Mouse (Mus musculus): ENCODE measurements around the gene Eps8l1.
A peak's percentile ranks its signal among the peaks of the same experiment; 100 is the strongest.
"Not testable (repeated sequence)": the region's sequence is repeated elsewhere in the genome, so short reads cannot be mapped to it uniquely, and the experiment has no call there.

Gene Eps8l1

GRCm38 (mm10) chr7:4460576-4461434 lies at the start of gene Eps8l1:
TSS of gene Eps8l1 (plus strand) at chr7:4460674.
- DNase-seq (ENCODE audit: low spot score in 2 of 2): no peak

GRCm38 (mm10) chr7:4412406-4412805 lies 48.1 kb upstream of the Eps8l1 start:
- DNase-seq (ENCODE audit: low spot score in 2 of 2): not testable (repeated sequence)

- DNase-seq (ENCODE audit: low spot score in 2 of 2): no peak
Measured at GRCm38 (mm10) chr7:4419681-4420080, 40.8 kb upstream of the Eps8l1 start.

GRCm38 (mm10) chr7:4420230-4420629 lies 40.2 kb upstream of the Eps8l1 start:
- DNase-seq (ENCODE audit: low spot score in 2 of 2): no peak

GRCm38 (mm10) chr7:4427161-4427912 lies 33.1 kb upstream of the Eps8l1 start:
- DNase-seq (ENCODE audit: low spot score in 2 of 2): peak; percentile 88

GRCm38 (mm10) chr7:4430246-4430844 lies 30.1 kb upstream of the Eps8l1 start:
- DNase-seq (ENCODE audit: low spot score in 2 of 2): no peak

GRCm38 (mm10) chr7:4431548-4431947 lies 28.9 kb upstream of the Eps8l1 start:
- peak; percentile 56 to 78 for DNase-seq (ENCODE audit: low spot score in 2 of 2)

- DNase-seq (ENCODE audit: low spot score in 2 of 2): no peak
Measured at GRCm38 (mm10) chr7:4432026-4432425, 28.4 kb upstream of the Eps8l1 start.

- DNase-seq (ENCODE audit: low spot score in 2 of 2): no peak
Measured at GRCm38 (mm10) chr7:4437721-4438120, 22.8 kb upstream of the Eps8l1 start.

GRCm38 (mm10) chr7:4440549-4440948 lies 19.9 kb upstream of the Eps8l1 start:
- no peak for DNase-seq (ENCODE audit: low spot score in 2 of 2)

GRCm38 (mm10) chr7:4445216-4445791 lies 15.2 kb upstream of the Eps8l1 start, which contains the start of gene Rdh13:
TSS of gene Rdh13 (minus strand) at chr7:4445649.
- peak; percentile 72 to 76 for DNase-seq (ENCODE audit: low spot score in 2 of 2)

GRCm38 (mm10) chr7:4447138-4447537 lies 13.3 kb upstream of the Eps8l1 start:
- DNase-seq (ENCODE audit: low spot score in 2 of 2): no peak

- no peak for DNase-seq (ENCODE audit: low spot score in 2 of 2)
Measured at GRCm38 (mm10) chr7:4448439-4448838, 12.0 kb upstream of the Eps8l1 start.

GRCm38 (mm10) chr7:4449211-4449610 lies 11.3 kb upstream of the Eps8l1 start:
- DNase-seq (ENCODE audit: low spot score in 2 of 2): no peak

GRCm38 (mm10) chr7:4452644-4453043 lies 7.8 kb upstream of the Eps8l1 start:
- DNase-seq (ENCODE audit: low spot score in 2 of 2): no peak

GRCm38 (mm10) chr7:4464194-4464824 lies 3.8 kb downstream of the Eps8l1 start:
- peak; percentile 18 to 38 for DNase-seq (ENCODE audit: low spot score in 2 of 2)

- no peak for DNase-seq (ENCODE audit: low spot score in 2 of 2)
Measured at GRCm38 (mm10) chr7:4467801-4468200, 7.3 kb downstream of the Eps8l1 start.

GRCm38 (mm10) chr7:4470275-4471178 lies 10.1 kb downstream of the Eps8l1 start:
- DNase-seq (ENCODE audit: low spot score in 2 of 2): no peak

GRCm38 (mm10) chr7:4471179-4471555 lies 10.7 kb downstream of the Eps8l1 start:
- DNase-seq (ENCODE audit: low spot score in 2 of 2): peak; percentile 12 to 14

- no peak for DNase-seq (ENCODE audit: low spot score in 2 of 2)
Measured at GRCm38 (mm10) chr7:4473940-4474339, 13.5 kb downstream of the Eps8l1 start.
